Mouse (Mus musculus) heart, adult 2 months (tissue): ENCODE measurements around the gene Nap1l1.

Source experiments
- CTCF ChIP-seq: fragments of 200-600 bp; IDR thresholded peaks from 2 replicates; pipeline ENCODE4 v1.8.1; 2022; ENCODE audit warnings: antibody characterized with exemption, mild to moderate bottlenecking, moderate library complexity
- POLR2A ChIP-seq: fragments of 200-500 bp; IDR thresholded peaks from 2 replicates; pipeline ENCODE4 v1.6.1; 2011; ENCODE audit warnings: mild to moderate bottlenecking, low read depth, low read length, control low read depth; ENCODE audit not compliant: insufficient read depth

GRCm38 (mm10) chr10:111522230-111522629 lies 49.2 kb downstream of the Nap1l1 start:
- TF ChIP-seq POLR2A (no peak), CTCF (no peak)
